Mouse (Mus musculus) hindbrain, embryonic 11.5 days (tissue): Measurements from ENCODE around the gene Cd209a. TPM values are rescaled to one million over a fixed set of nuclear protein-coding genes. Genes with fewer than 3 reads are reported as not detected.
"Not testable (repeated sequence)": the region's sequence is repeated elsewhere in the genome, so short reads cannot be mapped to it uniquely, and the experiment has no call there.

Source experiments
- ATAC-seq: fragments of 200-750 bp; cut with Nextera tagmentation; 2 replicates; pipeline ENCODE4 v1.8.0; 2017; ENCODE audit warnings: mild to moderate bottlenecking, moderate TSS enrichment, moderate library complexity; ENCODE audit not compliant: low FRiP score
- DNase-seq: peaks from one replicate; pipeline ENCODE4 v3.0.0-alpha.2; 2015; ENCODE audit warnings: low spot score
- H3K27ac ChIP-seq: fragments of 300-500 bp; sonication (generic); 2 replicates; pipeline ENCODE4 v1.5.1; 2014; ENCODE audit warnings: mild to moderate bottlenecking, low read depth, low read length
- H3K27me3 ChIP-seq: fragments of 300-500 bp; sonication (generic); 2 replicates; pipeline ENCODE4 v1.6.1; 2014; ENCODE audit warnings: mild to moderate bottlenecking, low read length, moderate library complexity, mixed read lengths; ENCODE audit not compliant: control insufficient read depth, insufficient read depth
- H3K36me3 ChIP-seq: fragments of 300-500 bp; sonication (generic); 2 replicates; pipeline ENCODE4 v1.6.1; 2014; ENCODE audit warnings: mild to moderate bottlenecking, low read length, moderate library complexity, mixed read lengths; ENCODE audit not compliant: control insufficient read depth, insufficient read depth
- H3K4me1 ChIP-seq: fragments of 300-500 bp; sonication (generic); replicated peaks from 2 replicates; pipeline ENCODE4 v1.6.1; 2014; ENCODE audit warnings: low read length, mixed read lengths; ENCODE audit not compliant: control insufficient read depth, insufficient read depth
- H3K4me2 ChIP-seq: fragments of 300-500 bp; sonication (generic); replicated peaks from 2 replicates; pipeline ENCODE4 v1.6.1; 2014; ENCODE audit warnings: mild to moderate bottlenecking, low read depth, low read length
- H3K4me3 ChIP-seq: fragments of 300-500 bp; sonication (generic); 2 replicates; pipeline ENCODE4 v1.5.1; 2014; ENCODE audit warnings: low read depth, low read length
- H3K9ac ChIP-seq: fragments of 300-500 bp; sonication (generic); 2 replicates; pipeline ENCODE4 v1.6.1; 2014; ENCODE audit warnings: low read depth, low read length
- H3K9me3 ChIP-seq: fragments of 300-500 bp; sonication (generic); 2 replicates; pipeline ENCODE4 v1.6.1; 2016; ENCODE audit warnings: low read length; ENCODE audit not compliant: control insufficient read depth
- WGBS: fragments of 180-500 bp; shearing (Covaris S2); extraction: QIAGEN DNeasy Blood & Tissue Kit; methylation state at CpG from one replicate; pipeline ENCODE4 v1.1.7; 2014; 5-methylcytosine and 5-hydroxymethylcytosine counted together
- polyA plus RNA-seq: library from polyadenylated mRNA; unstranded; fragments of >200 nt; fragmentation: Nextera tagmentation; extraction: Ambion mirVana; gene quantifications from 2 replicates; pipeline ENCODE4 v1.2.1, GENCODE M21; 2014

Gene Cd209a
- polyA plus RNA-seq: not detected in 2 replicates

DNA sequence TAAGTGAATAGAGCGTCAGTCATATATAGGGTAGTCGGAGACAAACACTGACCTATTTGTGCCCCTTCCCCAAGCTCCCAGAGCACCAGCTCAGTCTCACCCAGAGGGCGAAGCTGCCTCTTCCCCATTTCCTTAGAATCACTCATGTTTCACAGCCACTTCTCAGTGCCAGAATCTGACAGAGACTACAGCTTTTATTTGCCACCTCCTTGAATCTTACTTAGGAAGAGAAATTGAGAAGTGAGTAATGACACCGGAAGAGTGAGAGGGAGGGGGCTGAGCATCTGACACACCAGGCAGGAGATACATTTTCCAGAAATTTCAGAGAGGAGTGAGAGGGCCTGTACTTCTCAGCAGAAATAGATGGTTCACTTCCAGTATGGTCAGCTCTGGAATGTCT lies at the start of gene Cd209a:
Gene Cd209a, minus strand, starts transcription at position 224 of the 400 bp plus-strand sequence.
- DNase-seq (no peak), ATAC-seq (no peak)
- Histone ChIP-seq H3K9ac (no peak within 1 kb of the TSS), H3K4me2 (no peak within 1 kb of the TSS), H3K9me3 (0 out of 2 replicates have a peak, but pooled peaks cover 2% of the 10 kb centered on the region), H3K27me3 (no peaks in the 10 kb centered on the region), H3K27ac (no peak within 1 kb of the TSS), H3K36me3 (no peaks in the 10 kb centered on the region), H3K4me3 (no peak within 1 kb of the TSS), H3K4me1 (no peaks in the 10 kb centered on the region)
- WGBS: 94% methylated on average over 4 of the region's 4 CpGs

DNA sequence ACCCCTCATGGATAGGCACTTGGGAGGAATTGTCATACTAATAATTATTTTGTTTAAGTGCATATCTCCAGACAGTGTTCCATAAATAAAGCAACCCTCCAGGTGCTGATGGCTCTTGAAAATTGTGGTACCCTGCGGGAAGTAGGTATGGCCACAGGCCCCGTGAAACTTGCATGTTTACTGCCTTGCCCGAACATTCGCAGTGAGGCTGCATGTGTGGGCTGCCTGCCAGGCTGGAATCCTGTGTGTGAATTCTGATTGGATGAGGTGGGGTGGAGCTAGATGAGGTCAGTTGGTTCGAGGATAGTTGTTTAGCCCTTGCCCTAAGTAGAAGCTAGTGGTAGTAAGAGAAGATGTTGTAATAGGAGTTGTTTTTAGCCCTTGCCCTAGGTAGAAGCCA lies 19.9 kb upstream of the Cd209a start:
- not testable (repeated sequence) for DNase-seq, H3K4me3 ChIP-seq, ATAC-seq, H3K36me3 ChIP-seq, H3K4me2 ChIP-seq, H3K27ac ChIP-seq, H3K9ac ChIP-seq, H3K4me1 ChIP-seq, H3K9me3 ChIP-seq, H3K27me3 ChIP-seq
- 92% methylated on average over 5 of the region's 5 CpGs for WGBS

DNA sequence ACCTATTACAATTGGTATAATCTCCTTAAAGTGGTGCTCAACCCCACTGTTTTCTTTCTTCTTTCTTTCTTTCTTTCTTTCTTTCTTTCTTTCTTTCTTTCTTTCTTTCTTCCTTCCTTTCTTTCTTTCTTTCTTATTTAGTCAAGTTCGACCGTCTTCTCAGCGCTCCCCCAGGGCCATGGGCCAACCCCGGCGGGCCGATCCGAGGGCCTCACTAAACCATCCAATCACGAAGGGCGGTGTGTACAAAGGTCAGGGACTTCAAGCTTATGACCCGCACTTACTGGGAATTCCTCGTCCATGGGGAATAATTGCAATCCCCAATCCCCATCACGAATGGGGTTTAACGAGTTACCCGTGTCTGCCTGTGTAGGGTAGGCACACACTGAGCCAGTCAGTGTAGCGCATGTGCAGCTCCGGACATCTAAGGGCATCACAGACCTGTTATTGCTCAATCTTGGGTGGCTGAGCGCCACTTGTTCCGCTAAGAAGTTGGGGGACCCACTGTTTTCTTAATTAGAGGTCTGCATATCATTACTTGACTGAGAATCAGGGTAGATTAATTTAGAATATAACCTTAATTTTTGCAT lies 5.6 kb upstream of the Cd209a start:
- Histone ChIP-seq H3K9ac (no peak overlapping the region), H3K4me1 (no peaks in the 10 kb centered on the region), H3K4me3 (no peak overlapping the region), H3K27ac (no peak overlapping the region), H3K9me3 (0 out of 2 replicates have a peak, but pooled peaks cover 2% of the 10 kb centered on the region), H3K36me3 (no peaks in the 10 kb centered on the region), H3K4me2 (no peak overlapping the region), H3K27me3 (no peaks in the 10 kb centered on the region)
- peak; percentile 100 for DNase-seq
- ATAC-seq: peak; percentile 98
- 63% methylated on average over 18 of the region's 18 CpGs for WGBS

DNA sequence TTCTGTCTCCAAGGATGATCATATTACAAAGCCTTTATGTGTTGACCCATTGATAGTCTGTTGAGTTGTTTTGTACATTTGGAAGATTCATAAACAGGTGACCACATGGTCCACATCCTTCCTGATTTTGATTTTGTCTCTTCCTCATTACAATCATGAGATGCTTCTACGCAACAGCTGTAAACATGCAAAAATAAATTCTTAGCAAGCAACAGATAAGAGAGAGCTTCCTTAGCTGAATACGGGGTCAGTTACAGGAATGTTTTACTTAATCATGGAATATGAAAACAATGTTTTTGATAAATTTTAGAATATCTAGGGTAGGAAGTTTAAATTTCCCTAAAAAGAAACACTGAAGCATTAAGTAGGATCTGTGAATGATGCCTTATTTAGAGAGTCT lies 11.8 kb downstream of the Cd209a start:
- Histone ChIP-seq H3K9me3 (no peaks in the 10 kb centered on the region; the same call in 1 of the 2 replicates), H3K4me1 (no peaks in the 10 kb centered on the region), H3K4me3 (no peak overlapping the region), H3K36me3 (no peaks in the 10 kb centered on the region), H3K27ac (no peak overlapping the region), H3K9ac (no peak overlapping the region), H3K27me3 (no peaks in the 10 kb centered on the region), H3K4me2 (no peak overlapping the region)
- no peak for DNase-seq
- ATAC-seq: no peak
- 88% methylated on average over 2 of the region's 2 CpGs for WGBS

DNA sequence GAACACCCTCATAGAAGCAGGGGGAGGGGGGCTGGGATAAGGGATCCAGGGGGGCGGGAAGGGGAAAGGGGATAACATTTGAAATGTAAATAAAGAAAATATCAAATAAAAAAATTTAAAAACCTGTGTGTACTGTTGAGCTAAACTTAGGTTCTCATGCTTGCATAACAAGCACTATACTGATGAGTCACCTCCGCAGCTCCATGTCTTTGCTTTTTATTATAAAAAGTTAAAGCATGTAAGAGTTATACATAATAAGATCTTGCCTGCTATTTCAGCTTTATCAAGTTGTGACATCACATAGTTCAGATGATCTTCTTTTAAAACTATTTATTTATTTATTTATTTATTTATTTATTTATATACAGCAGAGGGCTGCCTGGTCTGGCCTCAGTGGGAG lies 13.2 kb downstream of the Cd209a start:
- no peak overlapping the region for H3K4me2 ChIP-seq
- 89% methylated on average over 2 of the region's 2 CpGs for WGBS

DNA sequence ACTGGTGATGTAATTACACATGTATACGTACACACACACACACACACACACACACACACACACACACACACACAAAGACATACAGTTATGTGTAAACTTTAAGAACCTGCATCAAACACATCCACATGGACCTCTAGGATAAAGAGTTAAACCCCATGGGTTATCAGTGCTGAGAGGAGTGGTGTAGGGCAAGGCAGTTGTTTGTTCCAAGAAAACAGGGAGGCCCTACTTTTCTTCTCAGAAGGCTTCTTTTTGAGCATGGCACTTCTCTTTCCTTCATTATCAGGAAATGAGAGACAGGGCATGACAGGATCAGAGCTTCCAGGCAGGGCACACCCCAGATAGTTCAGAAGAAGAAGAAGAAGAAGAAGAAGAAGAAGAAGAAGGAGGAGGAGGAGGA lies 14.7 kb downstream of the Cd209a start:
- WGBS: 65% methylated on average over 1 of the region's 1 CpGs
- Histone ChIP-seq H3K36me3 (no peaks in the 10 kb centered on the region), H3K27me3 (no peaks in the 10 kb centered on the region), H3K27ac (no peak overlapping the region), H3K4me2 (no peak overlapping the region), H3K9me3 (no peaks in the 10 kb centered on the region), H3K4me1 (no peaks in the 10 kb centered on the region), H3K4me3 (no peak overlapping the region), H3K9ac (no peak overlapping the region)
- DNase-seq (no peak), ATAC-seq (no peak)

More for the DNA sequence above, 13.2 kb downstream of the Cd209a start:
- no peak overlapping the region for H3K4me3 ChIP-seq
- no peaks in the 10 kb centered on the region for H3K36me3 ChIP-seq
- H3K9me3 ChIP-seq: no peaks in the 10 kb centered on the region
- ATAC-seq (no peak), DNase-seq (no peak)
- H3K27ac ChIP-seq: no peak overlapping the region
- no peak overlapping the region for H3K9ac ChIP-seq
- H3K27me3 ChIP-seq: no peaks in the 10 kb centered on the region
- no peaks in the 10 kb centered on the region for H3K4me1 ChIP-seq

DNA sequence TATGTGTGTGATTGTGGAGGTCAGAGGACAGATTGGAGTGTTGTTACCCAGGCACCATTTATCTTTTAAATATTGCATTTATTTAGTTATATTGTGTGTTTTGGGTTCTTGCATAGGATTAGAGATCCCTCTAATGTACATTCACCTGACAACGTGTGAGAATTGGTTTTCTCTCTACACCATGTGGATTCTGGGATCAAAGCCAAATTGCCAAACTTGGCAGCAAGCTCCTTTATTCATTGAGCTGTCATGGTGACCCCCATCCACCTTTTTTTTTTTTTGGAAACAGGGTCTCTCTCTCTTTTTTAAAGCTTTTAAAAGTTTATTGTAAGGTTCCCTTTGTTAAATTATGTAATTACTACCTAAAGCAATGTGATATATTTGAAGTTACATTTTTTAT lies 27.7 kb downstream of the Cd209a start:
- H3K4me2 ChIP-seq: no peak overlapping the region
- DNase-seq (no peak), ATAC-seq (no peak)
- H3K9me3 ChIP-seq: no peaks in the 10 kb centered on the region
- H3K9ac ChIP-seq: no peak overlapping the region
- no peaks in the 10 kb centered on the region for H3K27me3 ChIP-seq
- WGBS: 68% methylated on average over 1 of the region's 1 CpGs
- H3K4me1 ChIP-seq: no peaks in the 10 kb centered on the region
- H3K36me3 ChIP-seq: no peaks in the 10 kb centered on the region
- no peak overlapping the region for H3K27ac ChIP-seq
- H3K4me3 ChIP-seq: no peak overlapping the region

DNA sequence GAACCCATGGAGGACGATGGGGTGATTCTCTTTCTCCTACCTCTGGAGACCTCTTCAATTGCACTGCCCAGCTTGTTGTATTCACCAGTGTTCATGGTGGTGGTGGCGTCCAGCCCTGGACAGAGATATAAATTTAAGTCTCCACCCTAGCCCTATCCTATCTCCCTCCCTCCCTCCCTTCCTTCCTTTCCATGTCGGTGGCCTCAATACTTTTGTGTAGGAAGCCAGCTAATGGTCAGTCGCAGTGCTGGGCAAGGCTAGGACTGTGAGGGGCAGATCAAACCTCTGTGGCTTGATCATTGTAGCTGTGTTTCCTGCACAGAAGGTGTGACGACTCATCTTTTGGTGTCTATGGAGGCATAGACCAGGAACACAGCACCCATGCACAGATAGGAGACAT lies 28.2 kb downstream of the Cd209a start, which contains the start of gene Clec4g:
Gene Clec4g, minus strand, starts transcription at position 101 of the 400 bp plus-strand sequence.
- H3K4me1 ChIP-seq: no peaks in the 10 kb centered on the region
- H3K9ac ChIP-seq: no peak within 1 kb of the TSS
- H3K4me2 ChIP-seq: no peak within 1 kb of the TSS
- DNase-seq: no peak
- no peaks in the 10 kb centered on the region for H3K27me3 ChIP-seq
- WGBS: 77% methylated on average over 5 of the region's 5 CpGs
- no peaks in the 10 kb centered on the region for H3K9me3 ChIP-seq
- H3K4me3 ChIP-seq: no peak within 1 kb of the TSS
- no peaks in the 10 kb centered on the region for H3K36me3 ChIP-seq
- ATAC-seq: no peak
- H3K27ac ChIP-seq: no peak within 1 kb of the TSS

DNA sequence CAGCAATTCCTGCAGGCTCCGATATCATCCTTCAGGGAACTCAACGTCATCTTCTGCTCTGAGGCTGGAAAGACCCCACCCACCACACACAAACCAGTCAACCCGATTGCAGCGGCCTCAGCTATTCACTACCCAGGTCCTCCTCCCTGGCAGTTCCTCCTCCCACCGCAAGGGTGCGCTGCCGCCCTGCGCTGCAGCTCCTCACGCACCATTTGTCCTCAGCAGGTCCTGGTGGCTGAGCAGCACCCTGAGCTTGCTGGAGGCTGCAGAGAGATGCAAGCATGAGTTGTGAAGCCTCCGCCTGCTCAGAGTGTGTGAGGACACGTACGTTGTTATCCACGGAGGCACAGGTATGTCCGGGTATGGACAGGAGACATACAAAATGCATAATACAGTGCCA lies 30.2 kb downstream of the Cd209a start:
- Histone ChIP-seq H3K36me3 (no peaks in the 10 kb centered on the region), H3K4me2 (no peak overlapping the region), H3K4me3 (no peak overlapping the region), H3K4me1 (no peaks in the 10 kb centered on the region), H3K27me3 (no peaks in the 10 kb centered on the region), H3K9me3 (no peaks in the 10 kb centered on the region), H3K9ac (no peak overlapping the region), H3K27ac (no peak overlapping the region)
- peak; percentile 73 for ATAC-seq
- WGBS: 18% methylated on average over 14 of the region's 14 CpGs
- peak; percentile 70 for DNase-seq
